Mouse (Mus musculus) natural killer cell, adult 2 months (primary cell): ENCODE results near the gene Elf3.
A peak's percentile ranks its signal among the peaks of the same experiment; 100 is the strongest.
"Not testable (repeated sequence)": the region's sequence is repeated elsewhere in the genome, so short reads cannot be mapped to it uniquely, and the experiment has no call there.

Experiments used
- DNase-seq, 2 experiments: peaks; one replicate each; pipeline ENCODE4 v3.0.0; 2022; ENCODE audit warnings: low spot score in 2 of 2

Elf3 gene

DNA sequence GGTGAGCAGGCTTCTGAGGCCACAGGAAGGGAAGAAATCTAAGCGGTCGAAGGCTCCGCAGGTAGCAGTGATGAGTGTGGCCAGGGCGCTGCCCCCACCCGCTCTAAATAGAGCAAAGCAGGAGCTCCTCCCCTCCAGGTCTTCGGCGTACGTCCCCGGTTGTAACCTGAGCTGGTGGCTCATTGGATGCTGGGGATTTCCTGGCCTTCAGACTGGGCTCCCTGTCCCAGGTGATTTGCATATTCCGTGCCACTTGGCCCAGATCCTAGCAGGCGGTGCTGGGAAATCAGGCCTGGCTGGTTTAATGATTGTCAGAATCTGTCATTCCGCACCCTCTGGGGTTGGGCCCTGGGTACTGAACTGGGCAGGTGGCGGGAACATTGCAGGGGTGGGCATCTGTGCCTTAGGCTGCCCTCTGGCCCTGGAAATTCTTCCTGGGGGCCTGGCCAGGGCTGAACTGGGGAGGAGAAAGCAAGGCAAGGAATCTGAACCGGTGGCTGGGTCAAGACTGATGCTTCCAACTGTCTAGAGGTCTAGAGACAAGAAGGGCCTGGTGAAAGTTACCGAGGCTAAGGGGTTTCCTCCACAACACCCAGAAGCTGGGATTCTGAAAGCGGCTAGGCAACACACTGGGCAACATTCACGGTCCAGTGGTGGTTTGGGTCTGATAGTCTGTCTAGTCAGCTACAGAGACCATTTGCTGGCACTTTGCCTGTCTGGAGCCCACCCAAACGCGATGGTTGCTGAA lies at the start of gene Elf3:
TSS of gene Elf3 (minus strand) at position 189 of the 748 bp plus-strand sequence.
- no peak for DNase-seq

DNA sequence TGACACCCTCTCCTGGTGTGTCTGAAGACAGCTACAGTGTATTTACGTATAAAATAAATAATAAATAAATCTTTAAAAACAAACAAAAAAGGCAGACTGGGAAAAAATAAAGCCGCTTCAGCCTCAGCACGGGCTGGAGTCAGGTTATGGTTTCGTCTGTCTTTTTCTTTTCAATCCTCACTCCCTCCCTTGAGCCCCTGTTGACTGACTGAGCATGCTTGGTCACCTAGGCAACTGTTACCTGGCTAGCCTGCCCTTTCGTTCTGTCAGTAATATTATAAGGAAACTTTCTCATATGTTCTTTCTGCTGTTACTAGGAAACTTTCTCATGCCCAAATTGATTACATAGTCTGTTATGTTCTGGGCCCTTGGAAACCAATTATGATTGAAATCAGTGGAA lies 32.5 kb upstream of the Elf3 start:
- DNase-seq, result no peak

DNA sequence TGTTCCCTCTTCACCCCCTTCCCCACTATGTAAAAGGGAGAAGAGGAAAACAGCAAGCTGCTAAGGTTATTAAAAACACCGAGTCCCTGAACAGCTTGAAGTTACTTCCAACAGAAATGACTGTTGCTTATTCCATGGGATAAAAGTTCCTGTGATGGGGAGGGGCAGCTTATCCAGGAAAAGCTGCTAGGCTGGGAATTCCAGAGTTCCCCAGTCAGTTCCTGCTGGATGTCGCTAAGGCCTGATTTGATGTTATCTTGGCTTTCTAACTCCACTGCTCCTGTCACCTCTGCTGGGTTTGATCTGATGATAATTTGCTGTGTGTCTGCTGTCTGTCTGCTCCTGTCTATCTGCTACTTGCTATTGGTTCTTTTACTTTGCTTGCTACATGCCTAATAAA lies 27.9 kb upstream of the Elf3 start:
- DNase-seq, result no peak

DNA sequence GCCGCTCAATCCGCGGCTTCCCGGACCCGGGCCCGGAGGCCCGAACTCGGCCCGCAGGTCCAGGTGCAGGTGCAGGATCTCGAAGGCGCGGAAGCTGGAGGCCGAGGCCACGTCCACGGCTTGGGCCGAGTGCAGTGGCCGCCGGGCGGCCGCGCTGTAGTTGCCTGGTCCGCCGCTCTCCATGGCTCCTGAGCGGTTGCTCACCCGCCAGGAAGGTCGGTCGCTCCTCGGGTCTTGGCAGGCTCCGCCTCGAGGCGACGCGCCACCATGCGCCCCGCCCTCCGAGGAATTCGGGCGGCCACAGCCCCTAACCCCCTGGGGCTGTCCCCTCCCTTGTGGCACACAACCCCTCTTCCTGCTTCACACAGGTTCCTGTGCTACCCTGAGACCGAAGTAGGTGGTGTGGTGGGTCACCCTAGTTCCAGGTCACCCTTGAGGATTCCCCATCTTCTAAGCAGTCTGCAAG lies 25.5 kb upstream of the Elf3 start, which contains the start of gene Rnpep:
TSS of gene Rnpep (minus strand) at position 259 of the 466 bp plus-strand sequence.
- peak; percentile 29 to 37 for DNase-seq

DNA sequence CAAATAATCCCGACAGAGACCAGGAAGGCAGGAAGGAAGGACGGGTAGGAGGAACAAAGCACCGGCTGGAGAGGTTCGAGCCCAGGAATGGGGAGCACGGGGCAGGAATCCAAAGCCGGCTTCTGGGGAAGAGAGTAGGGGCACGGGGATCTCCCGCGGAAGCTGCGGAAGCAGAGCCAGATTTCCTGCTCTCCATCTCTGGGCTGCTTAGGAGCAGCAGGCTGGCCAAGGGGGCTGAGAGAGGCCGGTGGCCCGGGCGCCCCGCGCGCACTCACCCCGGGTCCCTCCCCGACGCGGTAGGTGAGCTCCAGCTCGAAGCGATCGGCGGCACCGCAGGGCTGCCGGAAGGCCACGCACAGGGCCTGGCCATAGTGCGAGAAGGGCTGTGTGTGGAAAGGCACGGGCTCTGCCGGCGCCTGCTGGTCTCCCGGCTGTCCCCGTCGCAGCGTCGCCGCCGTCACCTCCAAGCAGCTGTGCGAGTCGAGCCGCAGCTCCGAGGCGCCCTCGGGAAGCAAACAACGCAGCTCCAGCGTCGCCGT lies 25.0 kb upstream of the Elf3 start:
- DNase-seq, result peak in 1 of 2 experiments; percentile 6

DNA sequence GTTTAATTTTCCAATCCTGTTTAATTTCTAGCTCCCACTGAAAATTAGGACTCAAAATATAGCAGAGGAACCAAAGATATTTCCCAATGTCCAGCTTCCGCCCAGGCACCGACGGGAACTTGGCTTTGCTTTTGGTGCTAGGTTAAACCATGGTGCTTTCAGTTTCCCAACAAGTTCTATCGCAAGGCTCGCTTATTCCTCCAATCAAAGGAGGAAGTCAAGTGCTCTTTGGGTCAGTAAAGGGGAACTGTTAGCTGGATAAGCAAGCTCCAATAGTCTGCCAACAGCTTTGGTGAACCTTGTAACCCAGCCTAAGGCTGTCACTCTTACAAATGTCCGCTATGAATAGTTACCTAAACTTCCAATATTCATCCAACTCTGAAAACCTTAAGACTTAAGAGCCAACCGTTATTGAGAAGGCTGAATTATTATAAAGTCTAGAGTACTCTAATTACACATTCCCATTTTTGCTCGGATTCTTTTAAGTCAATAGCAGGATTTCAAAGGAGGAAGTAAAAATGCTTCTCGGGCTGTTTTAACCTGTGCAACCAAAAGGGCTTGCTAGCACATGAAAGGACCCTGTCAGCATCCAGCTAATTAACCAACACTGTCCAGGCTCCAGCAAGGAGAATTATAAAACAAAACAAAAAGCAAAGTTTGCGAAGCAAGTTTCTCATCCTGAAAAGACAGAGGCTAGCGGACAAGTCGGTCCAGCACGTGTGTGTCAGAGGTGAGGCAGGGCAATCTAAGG lies 24.3 kb upstream of the Elf3 start:
- no peak for DNase-seq

DNA sequence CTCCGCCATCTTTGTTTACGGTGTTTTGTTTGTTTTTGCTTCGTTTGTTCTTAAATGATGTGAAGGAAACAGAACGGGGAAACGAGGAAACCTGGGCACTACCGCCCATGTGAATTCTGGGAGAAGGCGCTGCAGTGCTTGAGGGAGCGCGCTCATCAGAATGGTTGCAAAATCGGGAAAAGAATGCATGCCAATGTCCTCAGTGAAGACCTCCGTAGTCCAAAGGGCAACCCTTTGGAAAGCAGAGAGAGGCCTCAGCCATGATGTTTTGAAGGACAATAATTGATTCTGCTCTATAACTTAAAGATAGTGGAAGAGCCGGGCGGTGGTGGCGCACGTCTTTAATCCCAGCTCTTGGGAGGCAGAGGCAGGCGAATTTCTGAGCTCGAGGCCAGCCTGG lies 23.5 kb upstream of the Elf3 start:
- no peak for DNase-seq

DNA sequence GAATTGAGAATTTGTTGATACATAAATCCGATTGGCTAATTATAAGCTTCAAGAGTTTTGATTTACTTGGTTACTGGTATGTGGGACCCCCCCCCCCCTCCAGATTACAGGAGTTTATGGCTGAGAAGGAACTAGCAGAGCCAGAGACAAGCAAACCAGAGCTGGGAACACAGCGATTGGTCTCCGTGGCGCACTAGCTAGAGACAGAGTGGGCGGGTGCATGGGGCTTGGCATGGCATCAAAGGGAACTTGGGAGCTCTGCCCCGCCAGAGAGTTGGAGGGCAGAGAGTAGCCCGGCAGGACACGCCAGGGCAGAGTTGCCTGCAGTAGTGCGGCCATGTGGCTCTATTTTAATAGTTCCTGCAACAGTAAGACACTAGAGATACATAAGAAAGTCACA lies 22.3 kb upstream of the Elf3 start:
- no peak for DNase-seq

DNA sequence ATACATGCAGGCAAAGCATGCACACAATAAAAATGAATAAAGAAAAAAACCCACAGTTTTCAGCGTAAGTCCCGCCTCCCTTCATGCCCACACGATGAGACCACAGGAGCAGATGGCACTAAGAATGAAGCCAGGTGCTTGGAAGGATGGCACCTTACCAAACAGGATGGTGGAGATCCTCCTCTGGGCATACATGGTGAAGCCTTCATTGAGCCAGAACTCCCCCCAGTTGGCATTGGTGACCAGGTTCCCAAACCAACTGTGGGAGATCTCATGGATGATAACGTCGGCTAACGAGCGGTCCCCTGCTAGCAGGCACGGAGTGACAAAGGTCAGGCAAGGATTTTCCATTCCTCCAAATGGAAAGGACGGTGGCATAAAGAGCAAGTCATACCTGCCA lies 13.0 kb upstream of the Elf3 start:
- DNase-seq, result no peak

DNA sequence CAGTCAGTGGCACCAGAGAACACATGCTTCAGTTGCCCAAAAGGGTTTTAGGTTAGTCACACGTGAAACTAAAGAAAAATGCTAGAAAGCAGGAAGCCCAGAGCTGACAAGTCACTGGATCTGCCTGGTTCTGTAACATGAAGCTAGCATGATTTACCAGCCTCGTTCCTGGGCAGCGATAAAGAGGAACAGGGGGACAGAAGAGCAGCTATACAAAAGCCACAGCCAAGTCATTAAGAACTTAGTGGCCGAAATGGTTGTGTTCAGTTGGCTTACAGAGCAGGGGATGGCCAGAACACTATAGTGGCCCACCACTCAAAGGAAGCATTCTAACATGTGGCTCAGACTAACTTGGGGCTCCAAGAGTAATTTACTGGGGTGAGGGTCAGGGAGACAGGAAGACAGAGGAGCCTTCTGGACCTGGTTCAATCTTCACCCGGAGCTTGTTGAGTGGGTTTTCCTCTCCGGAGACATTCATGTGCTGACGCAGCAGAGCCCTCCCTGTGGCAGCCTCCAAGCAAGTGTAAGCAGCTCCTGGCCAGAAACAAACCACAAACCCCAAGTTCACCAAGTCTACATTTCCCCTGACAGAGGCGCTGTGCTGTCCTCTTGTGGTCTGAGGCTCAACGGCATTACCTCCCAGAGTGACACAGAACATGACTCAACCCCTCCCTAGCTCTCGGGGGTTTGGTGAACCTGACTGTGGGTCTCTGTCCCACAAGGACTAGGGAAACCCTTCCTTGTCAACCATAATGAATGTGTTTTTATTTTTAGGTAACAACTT lies 9.5 kb upstream of the Elf3 start:
- DNase-seq, result peak; percentile 64 to 79

DNA sequence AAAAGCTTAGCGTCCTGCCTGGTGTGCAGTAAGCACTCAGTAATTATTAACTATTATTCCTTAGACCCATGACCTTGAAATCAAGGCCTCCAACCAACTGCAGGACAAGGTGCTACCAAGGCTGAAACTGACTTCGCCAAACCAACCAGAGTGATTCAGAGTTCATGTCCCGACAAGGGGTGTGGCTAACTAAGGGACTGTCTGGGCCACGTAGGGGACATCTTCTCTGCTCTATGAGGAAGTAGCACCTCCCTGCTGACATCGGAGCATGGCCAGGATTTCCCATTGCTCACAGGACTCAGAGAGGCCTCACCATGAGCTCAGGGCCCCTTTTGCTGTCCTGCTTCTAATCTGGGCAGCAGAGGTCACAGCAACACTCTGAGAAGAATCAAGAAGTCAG lies 7.5 kb upstream of the Elf3 start:
- peak in 1 of 2 experiments; percentile 16 for DNase-seq

DNA sequence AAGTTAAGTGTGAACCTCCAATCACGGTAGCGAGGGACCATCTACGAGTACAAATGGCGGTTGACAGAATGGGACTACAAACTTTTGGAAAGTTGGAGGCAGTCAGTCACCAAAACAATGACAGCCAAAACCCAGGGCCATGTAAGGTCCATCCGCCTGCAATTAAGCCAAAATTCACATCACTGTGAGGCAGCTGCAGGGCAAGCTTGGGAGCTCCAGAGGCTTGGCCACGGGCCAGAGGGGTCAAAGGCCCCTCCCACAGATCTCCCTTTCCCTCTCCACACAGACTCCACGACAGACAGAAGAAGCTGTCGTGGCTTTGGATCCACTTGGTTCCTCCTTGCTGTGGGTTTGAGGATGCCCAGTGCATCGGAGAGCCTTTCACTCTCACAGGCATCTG lies 4.9 kb upstream of the Elf3 start:
- DNase-seq, result no peak

DNA sequence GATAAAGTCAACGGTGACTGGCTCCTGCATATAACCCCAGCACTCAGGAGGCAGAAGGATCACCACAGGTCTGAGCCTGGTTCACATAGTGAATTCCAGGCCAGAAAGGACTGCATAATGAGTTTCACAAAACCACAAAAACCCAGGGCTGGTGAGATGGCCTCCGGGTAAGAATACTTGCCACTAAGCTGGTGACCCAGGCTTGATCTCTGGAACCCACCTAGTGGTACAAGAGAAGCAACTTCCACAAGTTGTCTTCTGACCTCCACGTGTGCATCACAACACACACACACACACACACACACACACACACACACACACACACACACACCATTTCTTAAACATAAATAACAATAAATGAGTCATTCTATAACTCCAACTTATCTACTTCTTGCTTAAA lies 4.0 kb upstream of the Elf3 start:
- no peak for DNase-seq

DNA sequence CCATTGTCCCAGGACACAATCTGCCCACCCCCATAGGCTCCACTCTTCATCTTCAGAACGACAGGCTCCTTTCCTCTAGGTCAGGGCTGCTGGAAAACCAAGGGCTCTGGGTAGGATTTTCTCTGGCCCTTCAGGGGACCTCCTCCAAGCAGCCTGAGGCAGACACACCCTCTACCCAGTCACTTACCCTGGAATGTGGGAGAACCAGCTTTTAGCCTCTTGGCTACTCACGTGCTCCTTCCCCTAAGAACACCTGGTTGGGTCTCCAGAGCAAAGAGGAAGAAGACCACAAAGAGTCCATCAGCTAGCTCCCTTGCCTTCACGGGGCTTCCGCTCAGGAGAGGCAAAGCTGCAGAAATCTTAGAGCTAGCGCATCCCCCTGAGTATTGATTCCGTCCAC lies 2.6 kb upstream of the Elf3 start:
- no peak for DNase-seq

DNA sequence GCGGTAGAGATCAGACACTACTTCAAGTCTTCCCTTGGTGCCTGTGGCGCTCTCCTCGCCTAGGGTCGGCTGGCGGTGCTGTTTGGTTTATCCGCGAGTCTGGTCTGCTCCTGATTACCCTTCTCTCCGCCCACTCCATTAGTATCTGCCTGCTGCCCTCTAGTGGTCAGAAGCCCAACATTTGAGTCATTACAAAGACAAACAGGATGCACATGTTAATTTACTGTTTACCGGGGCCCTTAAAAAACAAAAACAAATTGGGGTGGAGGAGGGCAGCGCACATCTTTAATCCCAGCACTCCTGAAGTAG lies 714 bp upstream of the Elf3 start:
- peak; percentile 67 to 74 for DNase-seq

DNA sequence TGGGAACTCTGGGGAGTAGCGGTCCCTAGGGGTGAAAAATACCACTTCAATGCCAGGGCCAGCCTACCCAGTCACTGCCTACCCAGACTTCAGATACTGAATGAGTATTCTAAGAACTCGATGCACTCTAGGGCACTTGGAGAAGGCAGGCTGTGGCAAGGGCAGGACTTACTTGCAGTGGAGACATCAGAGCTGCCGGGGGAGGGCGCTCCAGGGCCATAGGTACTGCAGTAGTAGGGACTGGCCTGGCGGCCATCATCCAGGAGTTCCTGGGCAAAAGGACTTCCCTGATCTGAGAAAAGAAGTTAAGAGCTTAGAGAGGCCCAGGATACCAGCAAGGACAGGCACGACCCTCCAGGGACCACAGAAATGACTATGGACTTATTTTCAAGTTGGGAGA lies 2.1 kb downstream of the Elf3 start:
- DNase-seq, result no peak

DNA sequence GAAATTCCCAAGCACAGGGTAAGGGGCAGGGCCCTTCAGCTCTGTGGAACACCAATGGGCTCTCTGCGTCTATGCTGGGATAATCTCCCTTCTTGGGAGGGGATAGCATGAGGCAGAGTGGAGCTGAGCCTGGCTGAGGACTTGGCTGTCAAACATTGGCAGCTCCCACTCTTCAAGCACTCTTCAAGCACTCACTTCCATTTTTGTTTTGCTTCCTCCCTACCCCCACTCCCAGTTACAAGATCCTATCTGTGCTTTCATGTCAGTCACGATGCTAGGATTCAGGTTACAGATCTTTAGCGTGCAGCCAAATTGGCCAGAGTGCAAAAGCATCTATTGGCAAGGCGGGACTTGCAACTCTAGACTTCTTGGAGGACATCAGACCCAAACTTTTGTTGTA lies 5.5 kb downstream of the Elf3 start:
- DNase-seq, result no peak

DNA sequence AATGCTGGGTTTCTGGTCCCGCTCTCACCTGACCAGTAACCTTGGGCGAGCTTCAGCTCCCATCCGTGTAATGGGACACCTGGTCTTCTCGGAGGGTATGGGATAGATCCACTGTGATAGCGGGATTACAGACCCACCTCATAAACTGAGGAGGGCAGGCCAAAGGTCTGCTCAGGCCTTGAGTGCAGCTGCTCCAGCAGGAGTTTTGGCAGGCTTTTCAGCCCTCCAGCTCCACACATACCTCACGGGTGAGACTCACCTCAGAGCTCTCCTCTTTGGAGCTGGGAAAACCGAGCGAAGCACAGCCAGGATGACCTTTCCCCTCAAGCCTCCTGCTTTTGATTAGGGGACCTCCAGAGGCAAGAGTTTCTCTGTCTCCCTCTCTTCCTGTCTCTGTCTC lies 7.0 kb downstream of the Elf3 start:
- no peak for DNase-seq

DNA sequence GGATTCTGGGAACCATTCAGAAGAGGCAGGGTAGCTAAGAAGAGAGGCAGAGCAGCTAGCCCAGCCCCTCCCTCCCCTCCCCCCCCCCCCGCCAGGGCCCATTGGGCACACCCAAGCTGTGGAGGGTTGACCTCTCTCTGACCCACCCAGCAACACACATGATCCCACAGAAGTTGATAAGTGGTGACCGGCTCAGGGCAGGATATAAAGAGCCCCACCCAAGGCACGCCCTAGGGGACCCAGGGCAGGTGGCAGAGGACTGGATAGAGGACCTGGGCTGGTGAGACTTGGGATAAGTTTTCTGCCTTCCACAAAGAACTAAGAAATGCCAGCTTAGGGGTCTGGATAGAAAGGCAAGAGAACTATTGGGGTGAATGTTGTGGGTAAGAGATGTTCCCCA lies 7.7 kb downstream of the Elf3 start:
- DNase-seq, result no peak

DNA sequence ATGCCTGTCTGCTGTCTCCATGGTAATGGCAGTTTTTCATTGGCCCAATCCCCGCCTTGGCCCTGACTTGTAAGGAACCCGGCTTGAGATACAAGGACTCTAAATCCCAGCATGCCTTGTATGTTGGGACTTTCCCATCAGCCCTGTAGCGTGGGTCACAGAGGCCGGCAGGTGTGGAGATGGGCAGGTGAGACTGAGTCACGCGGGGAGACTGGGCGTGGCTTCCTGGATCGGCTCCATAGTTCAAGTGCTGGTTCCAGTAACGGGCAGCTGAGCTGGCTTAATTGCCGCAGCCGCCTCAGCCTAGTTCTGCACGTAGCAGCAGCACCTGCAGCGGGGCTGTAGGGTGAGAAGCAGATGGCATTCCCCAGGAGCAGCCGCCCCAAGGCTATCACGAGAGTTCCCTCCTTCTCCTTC lies 9.9 kb downstream of the Elf3 start:
- DNase-seq, result no peak

DNA sequence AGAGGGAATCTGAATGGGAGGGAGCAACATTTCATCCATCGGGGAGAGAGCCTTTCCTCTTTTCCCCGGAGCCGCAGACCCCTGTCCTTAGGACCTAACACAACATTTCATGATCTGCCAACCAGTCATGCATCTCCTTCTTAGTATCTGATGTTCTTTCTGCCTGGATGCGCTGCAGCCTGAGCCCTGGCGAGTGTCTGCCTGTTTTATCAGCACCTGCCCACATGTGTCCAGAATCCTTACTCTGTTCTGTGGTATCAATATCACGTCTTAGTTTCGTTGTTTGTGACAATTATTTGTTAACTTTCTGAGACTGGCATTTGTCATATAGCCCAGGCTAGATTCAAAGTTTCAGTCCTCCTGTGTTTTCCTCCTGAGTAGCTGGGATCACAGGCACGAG lies 14.4 kb downstream of the Elf3 start:
- DNase-seq, result no peak

DNA sequence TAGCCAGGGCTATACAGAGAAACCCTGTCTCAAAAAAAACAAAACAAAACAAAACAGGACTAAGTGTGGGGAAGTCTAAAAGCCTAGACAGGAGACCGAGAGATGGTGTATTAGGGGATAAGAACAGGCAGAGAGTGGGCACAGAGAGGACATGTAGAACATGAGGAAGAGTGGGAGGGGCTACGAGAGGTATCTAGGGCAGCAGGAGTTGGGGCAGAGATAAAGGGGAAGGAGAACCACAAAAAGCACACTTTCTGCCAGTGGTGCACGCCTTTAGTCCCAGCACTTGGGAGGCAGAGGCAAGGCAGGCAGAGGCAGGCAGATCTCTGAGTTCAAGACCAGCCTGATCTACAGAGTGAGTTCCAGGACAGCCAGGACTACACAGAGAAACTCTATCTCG lies 18.2 kb downstream of the Elf3 start:
- not testable (repeated sequence) for DNase-seq
